Mouse (Mus musculus): ENCODE data around the gene Tmem56. TPM values are rescaled to one million over a fixed set of nuclear protein-coding genes. Genes with fewer than 3 reads are reported as not detected.
A peak's percentile ranks its signal among the peaks of the same experiment; 100 is the strongest.

Gene Tmem56
- polyA plus RNA-seq, 1 experiment from 2014 or later, result 3.0 TPM

- H3K9me3 ChIP-seq (ENCODE audit: control insufficient read depth, low read length), result no peaks in the 10 kb centered on the region
- DNase-seq (ENCODE audit: low spot score) (no peak), ATAC-seq (ENCODE audit: low read depth) (no peak)
- no peak overlapping the region for H3K4me3 ChIP-seq (ENCODE audit: low read depth, low read length)
- H3K36me3 ChIP-seq (ENCODE audit: control insufficient read depth, insufficient read depth, low read length), result no peaks in the 10 kb centered on the region
- H3K9ac ChIP-seq (ENCODE audit: low read depth, low read length), result no peak overlapping the region
- H3K27me3 ChIP-seq (replicated peaks; ENCODE audit: control insufficient read depth, insufficient read depth, low read length), result no peaks in the 10 kb centered on the region
- no peaks in the 10 kb centered on the region for H3K4me1 ChIP-seq (ENCODE audit: control insufficient read depth, insufficient read depth, low read length)
- no peak overlapping the region for H3K4me2 ChIP-seq (ENCODE audit: low read depth, low read length)
- no peak overlapping the region for H3K27ac ChIP-seq (replicated peaks; ENCODE audit: low read depth, low read length)
- 81% methylated on average over 1 of the region's 1 CpGs for WGBS
Observed at GRCm38 (mm10) chr3:121176011-121176410, 106.9 kb downstream of the Tmem56 start.

GRCm38 (mm10) chr3:121174248-121174945, 108.5 kb downstream of the Tmem56 start:
- Histone ChIP-seq H3K4me1 (ENCODE audit: control insufficient read depth, insufficient read depth, low read length) (no peaks in the 10 kb centered on the region), H3K4me2 (ENCODE audit: low read depth, low read length) (no peak overlapping the region), H3K27ac (replicated peaks; ENCODE audit: low read depth, low read length) (no peak overlapping the region), H3K36me3 (ENCODE audit: control insufficient read depth, insufficient read depth, low read length) (no peaks in the 10 kb centered on the region), H3K9me3 (ENCODE audit: control insufficient read depth, low read length) (no peaks in the 10 kb centered on the region), H3K27me3 (replicated peaks; ENCODE audit: control insufficient read depth, insufficient read depth, low read length) (no peaks in the 10 kb centered on the region), H3K9ac (ENCODE audit: low read depth, low read length) (no peak overlapping the region), H3K4me3 (ENCODE audit: low read depth, low read length) (no peak overlapping the region)
- WGBS, result 67% methylated on average over 9 of the region's 9 CpGs
- DNase-seq (ENCODE audit: low spot score) (no peak), ATAC-seq (ENCODE audit: low read depth) (no peak)

GRCm38 (mm10) chr3:121172718-121173117, 110.2 kb downstream of the Tmem56 start:
- no peak for DNase-seq (ENCODE audit: low spot score)
- Histone ChIP-seq H3K36me3 (ENCODE audit: control insufficient read depth, insufficient read depth, low read length) (no peaks in the 10 kb centered on the region), H3K4me3 (ENCODE audit: low read depth, low read length) (no peak overlapping the region), H3K4me2 (ENCODE audit: low read depth, low read length) (no peak overlapping the region), H3K9ac (ENCODE audit: low read depth, low read length) (no peak overlapping the region), H3K27ac (replicated peaks; ENCODE audit: low read depth, low read length) (no peak overlapping the region), H3K27me3 (replicated peaks; ENCODE audit: control insufficient read depth, insufficient read depth, low read length) (no peaks in the 10 kb centered on the region), H3K9me3 (ENCODE audit: control insufficient read depth, low read length) (no peaks in the 10 kb centered on the region), H3K4me1 (ENCODE audit: control insufficient read depth, insufficient read depth, low read length) (no peaks in the 10 kb centered on the region)
- no peak for ATAC-seq (ENCODE audit: low read depth)
- WGBS, result 84% methylated on average over 2 of the region's 2 CpGs

- H3K4me2 ChIP-seq (ENCODE audit: low read depth, low read length), result peak overlapping the region; percentile 68
- DNase-seq (ENCODE audit: low spot score), result no peak
- H3K9me3 ChIP-seq (ENCODE audit: control insufficient read depth, low read length), result no peaks in the 10 kb centered on the region
- no peaks in the 10 kb centered on the region for H3K4me1 ChIP-seq (ENCODE audit: control insufficient read depth, insufficient read depth, low read length)
- H3K27ac ChIP-seq (replicated peaks; ENCODE audit: low read depth, low read length), result no peak overlapping the region
- ATAC-seq (ENCODE audit: low read depth), result no peak
- peak overlapping the region; percentile 62 for H3K4me3 ChIP-seq (ENCODE audit: low read depth, low read length)
- peak overlapping the region; percentile 70 for H3K9ac ChIP-seq (ENCODE audit: low read depth, low read length)
- 0 out of 2 replicates have a peak, but pooled peaks cover 3% of the 10 kb centered on the region for H3K36me3 ChIP-seq (ENCODE audit: control insufficient read depth, insufficient read depth, low read length)
- H3K27me3 ChIP-seq (replicated peaks; ENCODE audit: control insufficient read depth, insufficient read depth, low read length), result no peaks in the 10 kb centered on the region
- WGBS, result 46% methylated on average over 6 of the region's 6 CpGs
Observed at GRCm38 (mm10) chr3:121171872-121172265, 111.0 kb downstream of the Tmem56 start.

- ATAC-seq (ENCODE audit: low read depth), result peak; percentile 96
- DNase-seq (ENCODE audit: low spot score), result peak; percentile 93
- Histone ChIP-seq H3K36me3 (ENCODE audit: control insufficient read depth, insufficient read depth, low read length) (peaks cover 3% of the 10 kb centered on the region; the same call in 1 of the 2 replicates), H3K9ac (ENCODE audit: low read depth, low read length) (peak within 1 kb of the TSS; percentile 70), H3K4me1 (ENCODE audit: control insufficient read depth, insufficient read depth, low read length) (no peaks in the 10 kb centered on the region), H3K4me2 (ENCODE audit: low read depth, low read length) (peak within 1 kb of the TSS; percentile 68), H3K4me3 (ENCODE audit: low read depth, low read length) (peak within 1 kb of the TSS; percentile 62), H3K27ac (replicated peaks; ENCODE audit: low read depth, low read length) (peak within 1 kb of the TSS; percentile 68; the same call in 1 of the 2 replicates), H3K9me3 (ENCODE audit: control insufficient read depth, low read length) (0 out of 2 replicates have a peak, but pooled peaks cover 3% of the 10 kb centered on the region), H3K27me3 (replicated peaks; ENCODE audit: control insufficient read depth, insufficient read depth, low read length) (no peaks in the 10 kb centered on the region)
- 1% methylated on average over 35 of the region's 40 CpGs for WGBS
Observed at GRCm38 (mm10) chr3:121171243-121171871, 111.5 kb downstream of the Tmem56 start, which contains the start of gene Rwdd3. Gene Rwdd3, minus strand, starts transcription at chr3:121171695.

GRCm38 (mm10) chr3:121170631-121171030, 112.3 kb downstream of the Tmem56 start:
- Histone ChIP-seq H3K9me3 (ENCODE audit: control insufficient read depth, low read length) (0 out of 2 replicates have a peak, but pooled peaks cover 3% of the 10 kb centered on the region), H3K36me3 (ENCODE audit: control insufficient read depth, insufficient read depth, low read length) (peaks cover 3% of the 10 kb centered on the region; the same call in 1 of the 2 replicates), H3K27me3 (replicated peaks; ENCODE audit: control insufficient read depth, insufficient read depth, low read length) (no peaks in the 10 kb centered on the region), H3K4me3 (ENCODE audit: low read depth, low read length) (peak overlapping the region; percentile 62; the same call in 1 of the 2 replicates), H3K4me2 (ENCODE audit: low read depth, low read length) (peak overlapping the region; percentile 68), H3K9ac (ENCODE audit: low read depth, low read length) (peak overlapping the region; percentile 70; the same call in 1 of the 2 replicates), H3K4me1 (ENCODE audit: control insufficient read depth, insufficient read depth, low read length) (no peaks in the 10 kb centered on the region), H3K27ac (replicated peaks; ENCODE audit: low read depth, low read length) (no peak overlapping the region)
- DNase-seq (ENCODE audit: low spot score) (no peak), ATAC-seq (ENCODE audit: low read depth) (no peak)
- WGBS, result 48% methylated on average over 7 of the region's 7 CpGs

- Histone ChIP-seq H3K27ac (replicated peaks; ENCODE audit: low read depth, low read length) (no peak overlapping the region), H3K4me1 (ENCODE audit: control insufficient read depth, insufficient read depth, low read length) (no peaks in the 10 kb centered on the region), H3K36me3 (ENCODE audit: control insufficient read depth, insufficient read depth, low read length) (peaks cover 3% of the 10 kb centered on the region; the same call in 1 of the 2 replicates), H3K27me3 (replicated peaks; ENCODE audit: control insufficient read depth, insufficient read depth, low read length) (no peaks in the 10 kb centered on the region), H3K9me3 (ENCODE audit: control insufficient read depth, low read length) (0 out of 2 replicates have a peak, but pooled peaks cover 3% of the 10 kb centered on the region), H3K4me3 (ENCODE audit: low read depth, low read length) (no peak overlapping the region), H3K9ac (ENCODE audit: low read depth, low read length) (no peak overlapping the region), H3K4me2 (ENCODE audit: low read depth, low read length) (no peak overlapping the region)
- DNase-seq (ENCODE audit: low spot score) (no peak), ATAC-seq (ENCODE audit: low read depth) (no peak)
- WGBS, result 68% methylated on average over 15 of the region's 15 CpGs
Observed at GRCm38 (mm10) chr3:121169092-121169942, 113.6 kb downstream of the Tmem56 start.

- Histone ChIP-seq H3K27me3 (replicated peaks; ENCODE audit: control insufficient read depth, insufficient read depth, low read length) (no peaks in the 10 kb centered on the region), H3K36me3 (ENCODE audit: control insufficient read depth, insufficient read depth, low read length) (peaks cover 3% of the 10 kb centered on the region; the same call in 1 of the 2 replicates), H3K4me2 (ENCODE audit: low read depth, low read length) (no peak overlapping the region), H3K9me3 (ENCODE audit: control insufficient read depth, low read length) (0 out of 2 replicates have a peak, but pooled peaks cover 3% of the 10 kb centered on the region), H3K27ac (replicated peaks; ENCODE audit: low read depth, low read length) (no peak overlapping the region), H3K4me3 (ENCODE audit: low read depth, low read length) (no peak overlapping the region), H3K4me1 (ENCODE audit: control insufficient read depth, insufficient read depth, low read length) (no peaks in the 10 kb centered on the region), H3K9ac (ENCODE audit: low read depth, low read length) (no peak overlapping the region)
- DNase-seq (ENCODE audit: low spot score) (no peak), ATAC-seq (ENCODE audit: low read depth) (no peak)
- WGBS, result 85% methylated on average over 8 of the region's 8 CpGs
Observed at GRCm38 (mm10) chr3:121168581-121168980, 114.3 kb downstream of the Tmem56 start.

Measured in embryonic facial prominence, embryonic 14.5 days (tissue).